Mouse (Mus musculus): ENCODE measurements around the gene Slco3a1. TPM values are rescaled to one million over a fixed set of nuclear protein-coding genes. Genes with fewer than 3 reads are reported as not detected.
A peak's percentile ranks its signal among the peaks of the same experiment; 100 is the strongest.

Slco3a1 gene
- polyA plus RNA-seq, 1 experiment from 2014 or later = 42.8 TPM

DNA sequence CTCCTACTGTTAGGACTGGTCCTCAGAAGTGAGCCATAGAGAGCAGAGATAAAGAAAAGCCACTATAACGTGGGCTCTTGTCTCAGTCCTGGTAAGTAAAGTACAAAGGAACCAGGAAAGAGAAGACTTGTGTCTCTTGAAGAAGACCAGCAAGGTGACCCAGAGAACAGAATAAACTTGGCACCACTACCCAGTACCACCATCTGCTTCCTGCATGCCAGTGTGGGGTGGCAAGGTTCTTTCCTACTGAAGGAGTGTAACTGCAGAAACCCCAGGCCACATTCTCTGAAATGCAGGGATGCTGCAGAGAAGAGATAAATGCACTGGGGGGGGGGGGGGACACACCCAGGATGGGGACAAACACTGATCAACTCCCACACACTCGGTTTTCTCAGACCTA is 29.0 kb downstream of the Slco3a1 start:
- DNase-seq (ENCODE audit: low spot score) = no peak
- Histone ChIP-seq H3K36me3 (ENCODE audit: insufficient read depth, low read length) (no peaks in the 10 kb centered on the region), H3K27ac (ENCODE audit: low read length) (no peak overlapping the region), H3K9me3 (ENCODE audit: low read length) (no peaks in the 10 kb centered on the region), H3K4me3 (ENCODE audit: low read depth, low read length) (no peak overlapping the region), H3K27me3 (replicated peaks; ENCODE audit: insufficient read depth, low read length) (no peaks in the 10 kb centered on the region), H3K4me2 (replicated peaks; ENCODE audit: low read depth, low read length) (no peak overlapping the region), H3K9ac (replicated peaks; ENCODE audit: low read depth) (no peak overlapping the region), H3K4me1 (ENCODE audit: insufficient read depth, low read depth, low read length) (no peaks in the 10 kb centered on the region; the same call in 1 of the 2 replicates)
- no peak for ATAC-seq
- TF ChIP-seq EP300 (IDR thresholded peaks at IDR 0.05) (no peak), CTCF (IDR thresholded peaks at IDR 0.05) (no peak)
- 67% methylated on average over 2 of the region's 2 CpGs for whole genome bisulfite sequencing

DNA sequence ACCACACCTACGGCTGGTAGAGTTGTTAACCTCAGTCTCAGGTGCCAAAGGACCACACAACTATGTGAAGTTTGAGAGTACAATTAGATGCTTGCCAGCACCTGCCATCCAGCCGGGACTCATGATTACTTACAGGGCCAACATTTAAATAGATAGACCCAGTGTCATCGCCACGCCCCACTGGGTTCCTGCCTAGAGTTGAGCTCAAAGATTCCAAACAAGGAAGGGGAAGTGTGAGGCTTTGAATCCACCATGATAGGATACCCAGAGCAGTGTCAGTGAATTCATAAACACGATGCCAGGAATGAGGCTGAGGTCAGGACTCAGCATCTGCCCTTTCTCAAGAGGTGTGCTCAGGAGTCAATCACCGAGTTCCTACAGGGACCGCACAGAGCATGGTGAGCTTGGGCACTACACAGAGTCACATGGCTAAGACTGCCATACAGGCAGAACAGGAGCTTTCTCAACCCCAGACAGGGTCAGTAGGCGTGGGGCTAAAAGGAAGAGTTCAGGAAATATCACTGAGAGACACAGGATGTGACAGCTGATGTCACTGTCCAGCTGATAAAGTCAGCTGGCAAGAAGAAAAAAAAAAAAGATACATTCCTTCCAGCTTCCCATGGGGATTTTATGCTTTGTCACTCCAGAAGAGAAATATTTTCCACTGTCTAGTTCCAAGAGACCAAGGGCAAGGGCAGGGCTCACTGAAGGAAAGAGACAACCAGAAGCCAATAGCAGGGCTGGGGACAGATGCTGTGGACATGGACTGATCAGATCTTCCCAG is 30.2 kb downstream of the Slco3a1 start:
- H3K27ac ChIP-seq (ENCODE audit: low read length) = no peak overlapping the region
- DNase-seq (ENCODE audit: low spot score) (peak; percentile 63), ATAC-seq (peak; percentile 79)
- no peak overlapping the region for H3K4me3 ChIP-seq (ENCODE audit: low read depth, low read length)
- H3K36me3 ChIP-seq (ENCODE audit: insufficient read depth, low read length) = no peaks in the 10 kb centered on the region
- H3K4me2 ChIP-seq (replicated peaks; ENCODE audit: low read depth, low read length) = no peak overlapping the region
- no peaks in the 10 kb centered on the region for H3K9me3 ChIP-seq (ENCODE audit: low read length)
- 72% methylated on average over 8 of the region's 8 CpGs for WGBS
- TF ChIP-seq CTCF (IDR thresholded peaks at IDR 0.05) (no peak), EP300 (IDR thresholded peaks at IDR 0.05) (peak; percentile 80)
- H3K4me1 ChIP-seq (ENCODE audit: insufficient read depth, low read depth, low read length) = no peaks in the 10 kb centered on the region; the same call in 1 of the 2 replicates
- H3K9ac ChIP-seq (replicated peaks; ENCODE audit: low read depth) = no peak overlapping the region
- H3K27me3 ChIP-seq (replicated peaks; ENCODE audit: insufficient read depth, low read length) = no peaks in the 10 kb centered on the region

DNA sequence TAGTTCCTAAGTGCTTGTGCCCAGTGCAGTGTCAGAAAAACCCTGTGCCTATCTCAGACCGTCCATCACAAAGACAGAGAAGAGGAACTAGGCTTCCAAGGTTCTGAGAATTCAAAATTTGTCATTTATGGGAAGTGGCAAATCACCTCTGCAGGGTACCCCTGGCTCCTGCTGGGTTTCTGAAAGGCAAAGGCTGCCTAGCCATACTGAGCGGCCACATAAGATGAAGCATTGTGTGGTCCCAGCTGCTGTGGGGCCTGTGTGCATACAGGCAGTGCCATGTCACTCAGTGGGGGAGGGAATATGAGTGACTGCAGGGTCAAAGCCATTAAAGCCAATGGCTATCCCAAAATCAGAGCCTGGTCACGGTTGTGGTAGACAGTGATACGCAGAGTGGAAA is 31.5 kb downstream of the Slco3a1 start:
- DNase-seq (ENCODE audit: low spot score) = no peak
- no peaks in the 10 kb centered on the region for H3K4me1 ChIP-seq (ENCODE audit: insufficient read depth, low read depth, low read length)
- ATAC-seq = no peak
- H3K4me3 ChIP-seq (ENCODE audit: low read depth, low read length) = no peak overlapping the region
- no peaks in the 10 kb centered on the region for H3K36me3 ChIP-seq (ENCODE audit: insufficient read depth, low read length)
- no peak overlapping the region for H3K27ac ChIP-seq (ENCODE audit: low read length)
- H3K9me3 ChIP-seq (ENCODE audit: low read length) = no peaks in the 10 kb centered on the region
- TF ChIP-seq EP300 (IDR thresholded peaks at IDR 0.05) = no peak
- TF ChIP-seq CTCF (IDR thresholded peaks at IDR 0.05) = no peak
- H3K9ac ChIP-seq (replicated peaks; ENCODE audit: low read depth) = no peak overlapping the region
- no peak overlapping the region for H3K4me2 ChIP-seq (replicated peaks; ENCODE audit: low read depth, low read length)
- 81% methylated on average over 4 of the region's 4 CpGs for WGBS
- H3K27me3 ChIP-seq (replicated peaks; ENCODE audit: insufficient read depth, low read length) = no peaks in the 10 kb centered on the region

- ATAC-seq (no peak), DNase-seq (ENCODE audit: low spot score) (no peak)
- H3K36me3 ChIP-seq (ENCODE audit: insufficient read depth, low read length) = no peaks in the 10 kb centered on the region
- 81% methylated on average over 4 of the region's 4 CpGs for WGBS
- no peaks in the 10 kb centered on the region for H3K27me3 ChIP-seq (replicated peaks; ENCODE audit: insufficient read depth, low read length)
- H3K4me1 ChIP-seq (ENCODE audit: insufficient read depth, low read depth, low read length) = no peaks in the 10 kb centered on the region
- no peaks in the 10 kb centered on the region for H3K9me3 ChIP-seq (ENCODE audit: low read length)
- no peak overlapping the region for H3K9ac ChIP-seq (replicated peaks; ENCODE audit: low read depth)
- H3K27ac ChIP-seq (ENCODE audit: low read length) = no peak overlapping the region
- no peak overlapping the region for H3K4me3 ChIP-seq (ENCODE audit: low read depth, low read length)
- no peak overlapping the region for H3K4me2 ChIP-seq (replicated peaks; ENCODE audit: low read depth, low read length)
- TF ChIP-seq CTCF (IDR thresholded peaks at IDR 0.05) = no peak
- no peak for TF ChIP-seq EP300 (IDR thresholded peaks at IDR 0.05)
Measured at GRCm38 (mm10) chr7:74522260-74522659, 32.3 kb downstream of the Slco3a1 start.

- TF ChIP-seq CTCF (IDR thresholded peaks at IDR 0.05) (no peak), EP300 (IDR thresholded peaks at IDR 0.05) (peak; percentile 58; the same call in 1 of the 2 replicates)
- no peaks in the 10 kb centered on the region for H3K4me1 ChIP-seq (ENCODE audit: insufficient read depth, low read depth, low read length)
- peak; percentile 33 for DNase-seq (ENCODE audit: low spot score)
Measured at GRCm38 (mm10) chr7:74519386-74519785, 35.2 kb downstream of the Slco3a1 start.

GRCm38 (mm10) chr7:74518776-74519175 is 35.8 kb downstream of the Slco3a1 start:
- Histone ChIP-seq H3K9me3 (ENCODE audit: low read length) (no peaks in the 10 kb centered on the region), H3K27me3 (replicated peaks; ENCODE audit: insufficient read depth, low read length) (no peaks in the 10 kb centered on the region), H3K27ac (ENCODE audit: low read length) (no peak overlapping the region), H3K36me3 (ENCODE audit: insufficient read depth, low read length) (no peaks in the 10 kb centered on the region), H3K4me2 (replicated peaks; ENCODE audit: low read depth, low read length) (no peak overlapping the region), H3K4me3 (ENCODE audit: low read depth, low read length) (no peak overlapping the region), H3K9ac (replicated peaks; ENCODE audit: low read depth) (no peak overlapping the region), H3K4me1 (ENCODE audit: insufficient read depth, low read depth, low read length) (no peaks in the 10 kb centered on the region)
- 88% methylated on average over 1 of the region's 1 CpGs for WGBS
- no peak for DNase-seq (ENCODE audit: low spot score)
- no peak for TF ChIP-seq CTCF (IDR thresholded peaks at IDR 0.05)
- no peak for TF ChIP-seq EP300 (IDR thresholded peaks at IDR 0.05)
- ATAC-seq = no peak

More at GRCm38 (mm10) chr7:74519386-74519785, 35.2 kb downstream of the Slco3a1 start:
- 37% methylated on average over 6 of the region's 6 CpGs for WGBS
- H3K9ac ChIP-seq (replicated peaks; ENCODE audit: low read depth) = no peak overlapping the region
- H3K27ac ChIP-seq (ENCODE audit: low read length) = no peak overlapping the region
- no peaks in the 10 kb centered on the region for H3K27me3 ChIP-seq (replicated peaks; ENCODE audit: insufficient read depth, low read length)
- peak; percentile 59 for ATAC-seq
- no peaks in the 10 kb centered on the region for H3K36me3 ChIP-seq (ENCODE audit: insufficient read depth, low read length)
- no peak overlapping the region for H3K4me2 ChIP-seq (replicated peaks; ENCODE audit: low read depth, low read length)
- no peak overlapping the region for H3K4me3 ChIP-seq (ENCODE audit: low read depth, low read length)
- H3K9me3 ChIP-seq (ENCODE audit: low read length) = no peaks in the 10 kb centered on the region

All from lung, postnatal 0 days (tissue).